14 mouse cellular contexts compared by ENCODE assay signal in genomic region chr9:121433745-121434528, GRCm38 (mm10).
DNase-seq lines count a peak whose midpoint lies in the region; ATAC-seq and TF ChIP-seq lines count a peak whose summit lies in the region.
"Had no signal": no experiment of that assay in that cellular context is flagged by ENCODE, and none has a peak within 500 bp of the region (broad histone marks: within the 10 kb centered on the region; RNA-seq: fewer than 3 reads in every experiment).

No protein-coding gene starts in this region.

- 0 out of 2 replicates have a peak overlapping the region, but pooled peaks have one; percentile 7 for H3K9ac ChIP-seq in forebrain, embryonic 12.5 days
- H3K9ac ChIP-seq in forebrain, postnatal 0 days, result no peak overlapping the region
- no peak overlapping the region for H3K9ac ChIP-seq in hindbrain, embryonic 15.5 days
- no peak overlapping the region for H3K9ac ChIP-seq in hindbrain, embryonic 16.5 days (ENCODE audit: low read depth, low read length)
- no peak overlapping the region for H3K9ac ChIP-seq in midbrain, embryonic 15.5 days
- H3K9ac ChIP-seq: embryonic facial prominence, embryonic 15.5 days; midbrain, embryonic 12.5 days had no signal

- H3K4me1 ChIP-seq in forebrain, embryonic 12.5 days, result peaks cover 7% of the 10 kb centered on the region; the same call in 1 of the 2 replicates
- 0 out of 2 replicates have a peak, but pooled peaks cover 6% of the 10 kb centered on the region for H3K4me1 ChIP-seq in forebrain, postnatal 0 days (ENCODE audit: insufficient read depth)
- H3K4me1 ChIP-seq in hindbrain, embryonic 15.5 days (replicated peaks), result peaks cover 23% of the 10 kb centered on the region
- H3K4me1 ChIP-seq in hindbrain, embryonic 16.5 days (ENCODE audit: control insufficient read depth, insufficient read depth, low read depth, low read length), result peaks cover 14% of the 10 kb centered on the region
- H3K4me1 ChIP-seq in testis, adult 2 months (ENCODE audit: control insufficient read depth, insufficient read depth, low read length), result peaks cover 9% of the 10 kb centered on the region
- peaks cover 10% of the 10 kb centered on the region for H3K4me1 ChIP-seq in midbrain, embryonic 15.5 days
- H3K4me1 ChIP-seq: midbrain, embryonic 12.5 days had no signal

- WGBS in forebrain, embryonic 12.5 days, result 87% methylated on average over 15 of the region's 15 CpGs
- WGBS in forebrain, postnatal 0 days, result 75% methylated on average over 15 of the region's 15 CpGs
- 77% methylated on average over 15 of the region's 15 CpGs for WGBS in hindbrain, embryonic 15.5 days
- WGBS in hindbrain, embryonic 16.5 days, result 76% methylated on average over 15 of the region's 15 CpGs
- WGBS in midbrain, embryonic 15.5 days, result 80% methylated on average over 15 of the region's 15 CpGs

- no peak for ATAC-seq in forebrain, embryonic 12.5 days (ENCODE audit: low FRiP score)
- ATAC-seq in forebrain, postnatal 0 days, result no peak
- 0 out of 2 replicates have a peak, but pooled peaks have one; percentile 6 for ATAC-seq in hindbrain, embryonic 15.5 days (ENCODE audit: low FRiP score, low read depth)
- no peak for ATAC-seq in hindbrain, embryonic 16.5 days
- ATAC-seq in megakaryocyte progenitor cell, adult 5-6 weeks (replicated peaks; ENCODE audit: poor library complexity), result no peak
- ATAC-seq in midbrain, embryonic 15.5 days (replicated peaks), result no peak
- ATAC-seq: lung, postnatal 0 days had no signal

- no peak for DNase-seq in forebrain, postnatal 0 days
- no peak for DNase-seq in testis, postnatal 14 days (ENCODE audit: low spot score)
- DNase-seq: layer of hippocampus, adult 9-11 months; retina, postnatal 1 day; thymus, postnatal 4 days had no signal

- no peak overlapping the region for H3K27ac ChIP-seq in forebrain, embryonic 12.5 days
- H3K27ac ChIP-seq in forebrain, postnatal 0 days (ENCODE audit: low read depth, low read length), result no peak overlapping the region
- H3K27ac ChIP-seq in hindbrain, embryonic 15.5 days (replicated peaks), result no peak overlapping the region
- no peak overlapping the region for H3K27ac ChIP-seq in hindbrain, embryonic 16.5 days (ENCODE audit: low read depth, low read length)
- peak overlapping the region; percentile 43 for H3K27ac ChIP-seq in testis, adult 2 months (ENCODE audit: control insufficient read depth, insufficient read depth, low read depth, low read length)
- no peak overlapping the region for H3K27ac ChIP-seq in midbrain, embryonic 15.5 days
- H3K27ac ChIP-seq: embryonic facial prominence, embryonic 15.5 days; midbrain, embryonic 12.5 days had no signal

- TF ChIP-seq CTCF in forebrain, postnatal 0 days (IDR thresholded peaks at IDR 0.05; ENCODE audit: low read depth), result no peak
- TF ChIP-seq CTCF in testis, adult 2 months (IDR thresholded peaks at IDR 0.05; ENCODE audit: control insufficient read depth, insufficient read depth, insufficient replicate concordance, low read depth, low read length), result no peak

- H3K27me3 ChIP-seq in forebrain, embryonic 12.5 days, result no peaks in the 10 kb centered on the region
- H3K27me3 ChIP-seq in forebrain, postnatal 0 days (ENCODE audit: insufficient read depth, low read length), result no peaks in the 10 kb centered on the region
- H3K27me3 ChIP-seq in hindbrain, embryonic 15.5 days, result no peaks in the 10 kb centered on the region
- H3K27me3 ChIP-seq in hindbrain, embryonic 16.5 days (replicated peaks; ENCODE audit: control insufficient read depth, insufficient read depth, low read length), result no peaks in the 10 kb centered on the region
- no peaks in the 10 kb centered on the region for H3K27me3 ChIP-seq in testis, adult 2 months (ENCODE audit: control insufficient read depth, insufficient read depth, low read length)
- no peaks in the 10 kb centered on the region for H3K27me3 ChIP-seq in midbrain, embryonic 15.5 days (replicated peaks)
- H3K27me3 ChIP-seq: embryonic facial prominence, embryonic 15.5 days; midbrain, embryonic 12.5 days had no signal

- no peak overlapping the region for H3K4me3 ChIP-seq in forebrain, embryonic 12.5 days (replicated peaks)
- no peak overlapping the region for H3K4me3 ChIP-seq in forebrain, postnatal 0 days (ENCODE audit: low read depth, low read length)
- no peak overlapping the region for H3K4me3 ChIP-seq in hindbrain, embryonic 15.5 days
- no peak overlapping the region for H3K4me3 ChIP-seq in hindbrain, embryonic 16.5 days (ENCODE audit: low read length)
- H3K4me3 ChIP-seq in testis, adult 2 months (ENCODE audit: control insufficient read depth, low read depth, low read length), result no peak overlapping the region
- H3K4me3 ChIP-seq in midbrain, embryonic 15.5 days, result no peak overlapping the region
- H3K4me3 ChIP-seq: embryonic facial prominence, embryonic 15.5 days; midbrain, embryonic 12.5 days had no signal

- TF ChIP-seq POLR2A in testis, adult 2 months (IDR thresholded peaks at IDR 0.05; ENCODE audit: control insufficient read depth, low read depth, low read length), result no peak

- H3K36me3 ChIP-seq in forebrain, embryonic 12.5 days (replicated peaks), result no peaks in the 10 kb centered on the region; the same call in 1 of the 2 replicates
- H3K36me3 ChIP-seq in forebrain, postnatal 0 days (ENCODE audit: insufficient read depth), result peaks cover 19% of the 10 kb centered on the region
- H3K36me3 ChIP-seq in hindbrain, embryonic 15.5 days, result no peaks in the 10 kb centered on the region
- H3K36me3 ChIP-seq in hindbrain, embryonic 16.5 days (ENCODE audit: control insufficient read depth, insufficient read depth, low read length), result no peaks in the 10 kb centered on the region
- H3K36me3 ChIP-seq in testis, adult 2 months (ENCODE audit: control insufficient read depth, insufficient read depth, low read length), result no peaks in the 10 kb centered on the region
- 0 out of 2 replicates have a peak, but pooled peaks cover 3% of the 10 kb centered on the region for H3K36me3 ChIP-seq in midbrain, embryonic 15.5 days (replicated peaks)

- no peak overlapping the region for H3K4me2 ChIP-seq in forebrain, embryonic 12.5 days
- no peak overlapping the region for H3K4me2 ChIP-seq in forebrain, postnatal 0 days (ENCODE audit: low read depth)
- no peak overlapping the region for H3K4me2 ChIP-seq in hindbrain, embryonic 15.5 days
- no peak overlapping the region for H3K4me2 ChIP-seq in hindbrain, embryonic 16.5 days (ENCODE audit: low read length)
- H3K4me2 ChIP-seq in midbrain, embryonic 15.5 days, result no peak overlapping the region
- H3K4me2 ChIP-seq: embryonic facial prominence, embryonic 15.5 days; midbrain, embryonic 12.5 days had no signal

- no peaks in the 10 kb centered on the region for H3K9me3 ChIP-seq in forebrain, embryonic 12.5 days
- H3K9me3 ChIP-seq in forebrain, postnatal 0 days (ENCODE audit: low read length), result no peaks in the 10 kb centered on the region
- H3K9me3 ChIP-seq in hindbrain, embryonic 15.5 days, result no peaks in the 10 kb centered on the region
- H3K9me3 ChIP-seq in hindbrain, embryonic 16.5 days (ENCODE audit: control insufficient read depth, low read length), result no peaks in the 10 kb centered on the region
- H3K9me3 ChIP-seq in midbrain, embryonic 15.5 days, result no peaks in the 10 kb centered on the region
- H3K9me3 ChIP-seq: embryonic facial prominence, embryonic 15.5 days; midbrain, embryonic 12.5 days had no signal
